In the genomic region with DNA sequence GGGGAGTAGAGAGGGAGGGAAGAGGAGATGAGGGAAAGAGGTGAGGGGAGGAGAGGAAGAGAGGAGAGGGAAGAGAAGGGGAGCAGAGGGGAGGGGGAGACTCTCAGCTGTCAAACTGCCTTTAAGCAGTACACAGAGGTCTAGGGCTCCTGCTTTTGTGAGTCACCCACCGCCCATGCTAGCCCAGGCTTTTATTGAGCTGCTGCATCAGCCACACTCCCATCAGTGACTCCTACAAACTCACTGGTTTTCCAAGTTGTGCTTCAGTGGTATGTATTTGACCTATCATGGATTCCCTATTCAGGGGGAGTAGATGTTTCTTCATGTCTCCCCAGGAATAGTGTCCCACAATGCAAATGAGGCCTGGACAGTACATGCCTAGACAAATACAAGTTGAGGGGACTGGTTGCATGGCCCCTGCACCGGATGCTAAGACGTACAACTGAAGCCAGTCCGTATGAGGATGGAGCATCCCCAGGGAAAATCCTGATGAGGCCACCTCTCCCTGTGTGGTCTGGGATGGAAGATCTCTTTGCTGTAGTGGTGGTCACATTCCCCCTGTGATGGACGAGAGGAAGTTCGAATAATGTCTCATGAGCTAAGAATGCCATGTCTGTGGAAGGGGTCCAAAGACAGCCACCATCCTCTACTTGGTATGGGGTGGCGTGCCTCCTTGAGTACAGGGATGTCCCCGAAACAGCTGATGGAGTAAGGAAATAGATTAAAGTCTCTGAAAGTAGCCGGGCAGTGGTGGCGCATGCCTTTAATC, we compare ENCODE assay signal across 22 mouse cellular contexts. TPM values are rescaled to one million over a fixed set of nuclear protein-coding genes. Genes with fewer than 3 reads are reported as not detected.
DNase-seq lines count a peak whose midpoint lies in the region; TF ChIP-seq lines count a peak whose summit lies in the region.
"Had no signal": no experiment of that assay in that cellular context is flagged by ENCODE, and none has a peak within 500 bp of the region (broad histone marks: within the 10 kb centered on the region; RNA-seq: fewer than 3 reads in every experiment).

No protein-coding gene starts in this region.

- no peak for TF ChIP-seq EP300 in ES-Bruce4 (IDR thresholded peaks at IDR 0.05; ENCODE audit: insufficient read depth, low read depth, low read length)

- H3K27ac ChIP-seq in ES-Bruce4 (ENCODE audit: insufficient read depth, low read length) = peak overlapping the region; percentile 66
- H3K27ac ChIP-seq: embryonic facial prominence, embryonic 13.5 days; embryonic facial prominence, embryonic 15.5 days; forebrain, embryonic 10.5 days; forebrain, embryonic 12.5 days had no signal

- H3K4me3 ChIP-seq in ES-Bruce4 (ENCODE audit: low read depth, low read length) = no peak overlapping the region
- H3K4me3 ChIP-seq: embryonic facial prominence, embryonic 13.5 days; embryonic facial prominence, embryonic 15.5 days; erythroblast, embryonic 14.5 days; forebrain, embryonic 10.5 days; forebrain, embryonic 12.5 days had no signal

- no peaks in the 10 kb centered on the region for H3K9me3 ChIP-seq in ES-Bruce4 (replicated peaks; ENCODE audit: control insufficient read depth, insufficient read depth, low read length, poor library complexity, severe bottlenecking)
- H3K9me3 ChIP-seq: embryonic facial prominence, embryonic 13.5 days; embryonic facial prominence, embryonic 15.5 days; forebrain, embryonic 10.5 days; forebrain, embryonic 12.5 days had no signal

- H3K9ac ChIP-seq in ES-Bruce4 (ENCODE audit: low read depth, poor library complexity, severe bottlenecking) = 0 out of 2 replicates have a peak overlapping the region, but pooled peaks have one; percentile 29
- H3K9ac ChIP-seq: embryonic facial prominence, embryonic 13.5 days; embryonic facial prominence, embryonic 15.5 days; forebrain, embryonic 12.5 days had no signal

- DNase-seq in cerebellum, adult 11-12 months = peak; percentile 4
- DNase-seq in cerebellum, adult 11 months = no peak
- peak; percentile 10 for DNase-seq in cerebellum, adult 9-11 months
- DNase-seq in cerebellum, postnatal 36 days = no peak
- DNase-seq in heart, adult 11 months = peak; percentile 84
- no peak for DNase-seq in heart, adult 18-20 months
- DNase-seq: adrenal gland, adult 2 months; adrenal gland, postnatal 10 days; adrenal gland, postnatal 25 days; B cell, adult 2 months; cerebellum, adult 18-20 months; cerebellum, postnatal 10 days; cerebellum, postnatal 25 days; embryo, embryonic 11 days had no signal

- no peak for TF ChIP-seq POLR2A in ES-Bruce4 (IDR thresholded peaks at IDR 0.05; ENCODE audit: insufficient read depth, low read length)

- no peaks in the 10 kb centered on the region for H3K27me3 ChIP-seq in ES-Bruce4 (ENCODE audit: control insufficient read depth, insufficient read depth, low read length, poor library complexity, severe bottlenecking)
- H3K27me3 ChIP-seq: CH12.LX; embryonic facial prominence, embryonic 13.5 days; embryonic facial prominence, embryonic 15.5 days; forebrain, embryonic 12.5 days had no signal

- H3K4me1 ChIP-seq in ES-Bruce4 (ENCODE audit: control insufficient read depth, insufficient read depth, low read length) = no peaks in the 10 kb centered on the region

- TF ChIP-seq CTCF in ES-Bruce4 (IDR thresholded peaks at IDR 0.05; ENCODE audit: low read depth, low read length) = no peak

- no peaks in the 10 kb centered on the region for H3K36me3 ChIP-seq in ES-Bruce4 (ENCODE audit: control insufficient read depth, insufficient read depth, low read length, poor library complexity, severe bottlenecking)
- H3K36me3 ChIP-seq: embryonic facial prominence, embryonic 13.5 days; embryonic facial prominence, embryonic 15.5 days; forebrain, embryonic 10.5 days; forebrain, embryonic 12.5 days had no signal

RNA-seq across cellular contexts. Expression of a gene that starts 7.5 kb away (rescaled TPM):
- 100 to 1,000 TPM; 187 to 194 TPM for total RNA-seq in heart, adult 18-20 months (2021)
- polyA plus RNA-seq in ES-Bruce4 (2011; ENCODE audit: insufficient read depth, insufficient read length, low read depth, missing spikeins) = 284 and 342 TPM in 2 replicates

RNA-seq across cellular contexts. Expression of a gene that starts 14.9 kb away (rescaled TPM):
- total RNA-seq in heart, adult 18-20 months (2021) = 10 to 100 TPM; 82.0 to 98.0 TPM
- polyA plus RNA-seq in ES-Bruce4 (2011; ENCODE audit: insufficient read depth, insufficient read length, low read depth, missing spikeins) = 68.4 and 88.3 TPM in 2 replicates

RNA-seq across cellular contexts. Expression of a gene that starts 22.0 kb away (rescaled TPM):
- total RNA-seq in heart, adult 18-20 months (2021) = under 1 TPM in 1 of 2 experiments, not detected in 1; 0.64 TPM
- 7.0 and 9.5 TPM in 2 replicates for polyA plus RNA-seq in ES-Bruce4 (2011; ENCODE audit: insufficient read depth, insufficient read length, low read depth, missing spikeins)

RNA-seq across cellular contexts. Expression of a gene that starts 32.3 kb away (rescaled TPM):
- 1 to 10 TPM; 3.4 to 4.8 TPM for total RNA-seq in heart, adult 18-20 months (2021)
- polyA plus RNA-seq in ES-Bruce4 (2011; ENCODE audit: insufficient read depth, insufficient read length, low read depth, missing spikeins) = 4.4 and 5.4 TPM in 2 replicates
- total RNA-seq: CH12.LX had no signal
- polyA plus RNA-seq: CD4-positive, CD25-positive, alpha-beta regulatory T cell, adult 4 months had no signal

RNA-seq across cellular contexts. Expression of a gene that starts 49.2 kb away (rescaled TPM):
- 1 to 10 TPM; 1.4 to 2.3 TPM for total RNA-seq in heart, adult 18-20 months (2021)
- 0.48 and 0.53 TPM in 2 replicates for polyA plus RNA-seq in ES-Bruce4 (2011; ENCODE audit: insufficient read depth, insufficient read length, low read depth, missing spikeins)
- polyA plus RNA-seq: CD4-positive, CD25-positive, alpha-beta regulatory T cell, adult 4 months had no signal

Comparison
In these comparisons a context has a peak if more than half of its experiments do, and no peak if none do; other contexts are left out.
1. DNase-seq: peak in cerebellum, adult 11-12 months (single experiment), cerebellum, adult 9-11 months (single experiment) and heart, adult 11 months (single experiment); none in cerebellum, adult 11 months (single experiment), cerebellum, postnatal 36 days (0 of 2) and heart, adult 18-20 months (0 of 2).